Mouse (Mus musculus) layer of hippocampus, adult 11-12 months (tissue): Measurements from ENCODE around the gene P4htm.
"Not testable (repeated sequence)": the region's sequence is repeated elsewhere in the genome, so short reads cannot be mapped to it uniquely, and the experiment has no call there.

Experiments used
- DNase-seq: peaks from one replicate; pipeline ENCODE4 v3.0.0; 2022; ENCODE audit warnings: low spot score

P4htm gene

GRCm38 (mm10) chr9:108596998-108597764, at the start of gene P4htm:
Gene P4htm, minus strand, starts transcription at chr9:108597667.
- peak; percentile 78 for DNase-seq

DNA sequence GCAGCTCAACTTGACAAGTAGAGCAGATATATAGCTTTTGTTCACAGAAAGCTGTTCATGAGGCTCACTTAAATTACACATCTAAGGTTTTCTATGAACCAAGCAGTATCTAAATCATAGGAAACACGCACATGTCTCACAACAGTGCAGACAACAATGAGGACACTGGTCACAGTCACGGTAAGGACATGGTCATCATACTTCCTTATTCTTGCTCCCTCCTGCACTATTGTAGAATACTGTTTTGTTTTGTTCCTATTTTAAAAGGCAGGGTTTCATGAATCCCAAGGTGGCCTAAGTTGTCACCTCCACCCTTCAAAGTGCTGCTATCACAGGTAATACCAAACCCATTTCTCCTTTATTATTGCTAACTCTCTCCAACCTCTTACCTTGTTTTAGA, 42.4 kb upstream of the P4htm start:
- DNase-seq = no peak

GRCm38 (mm10) chr9:108635415-108635814, 37.9 kb upstream of the P4htm start:
- no peak for DNase-seq

GRCm38 (mm10) chr9:108633846-108634245, 36.4 kb upstream of the P4htm start:
- DNase-seq = no peak

GRCm38 (mm10) chr9:108632375-108632774, 34.9 kb upstream of the P4htm start:
- DNase-seq = no peak

DNA sequence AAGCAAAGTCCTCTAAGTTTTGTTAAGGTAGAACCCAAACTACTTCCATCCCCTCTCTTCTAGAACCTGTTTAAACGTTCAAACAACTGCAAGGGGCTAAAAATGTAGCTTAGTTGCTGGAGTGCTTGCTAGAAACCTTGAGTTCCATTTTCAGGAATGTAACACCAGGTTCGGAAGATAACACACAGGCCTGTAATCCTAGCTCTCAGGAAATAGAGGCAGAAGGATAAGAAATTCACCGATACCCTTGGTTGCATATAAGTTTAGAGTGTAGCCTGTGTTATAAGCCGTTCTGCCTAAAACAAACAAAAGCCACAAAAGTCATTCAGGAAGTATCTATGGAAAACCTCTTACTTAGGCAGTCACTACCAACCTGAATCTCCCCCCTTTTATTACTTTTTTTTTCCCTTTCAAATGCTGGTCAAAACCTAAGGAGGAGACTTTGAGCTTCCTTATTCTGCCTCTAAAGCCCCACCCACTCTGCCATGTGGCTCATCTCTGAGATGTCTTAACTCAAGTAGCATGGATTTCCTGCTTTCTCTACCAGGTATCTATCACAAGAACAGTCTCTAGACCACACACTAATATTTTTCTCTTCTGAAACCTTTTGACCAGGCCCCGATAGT, 34.3 kb upstream of the P4htm start:
- no peak for DNase-seq

- DNase-seq = no peak
These were observed 33.2 kb upstream of the P4htm start for GRCm38 (mm10) chr9:108630683-108631082.

GRCm38 (mm10) chr9:108628141-108628540, 30.7 kb upstream of the P4htm start:
- DNase-seq = no peak

GRCm38 (mm10) chr9:108626498-108626897, 29.0 kb upstream of the P4htm start:
- no peak for DNase-seq

- no peak for DNase-seq
These were observed 19.8 kb upstream of the P4htm start for GRCm38 (mm10) chr9:108617301-108617700.

- DNase-seq = no peak
These were observed 14.0 kb upstream of the P4htm start for GRCm38 (mm10) chr9:108611488-108611887.

DNA sequence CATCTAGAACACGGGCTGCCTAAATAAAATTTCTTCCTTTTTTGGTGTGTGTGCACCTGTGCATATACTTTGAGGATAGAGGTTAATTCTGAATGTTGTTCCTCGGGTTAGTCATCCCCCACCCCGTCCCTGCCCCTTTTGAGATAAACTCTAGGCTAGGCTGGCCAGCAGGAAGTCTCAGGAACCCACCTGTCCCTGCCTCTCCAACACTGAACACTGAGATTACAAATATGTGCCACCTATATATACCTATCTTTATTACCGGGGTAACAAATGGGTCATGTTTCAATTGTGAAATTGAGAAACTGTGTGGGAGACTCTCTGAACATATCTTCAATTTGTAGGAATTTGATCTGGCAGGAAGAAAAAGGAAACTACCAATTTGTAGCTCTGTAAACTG, 11.4 kb upstream of the P4htm start:
- DNase-seq = no peak

- not testable (repeated sequence) for DNase-seq
These were observed 10.5 kb upstream of the P4htm start for GRCm38 (mm10) chr9:108607929-108608328.

DNA sequence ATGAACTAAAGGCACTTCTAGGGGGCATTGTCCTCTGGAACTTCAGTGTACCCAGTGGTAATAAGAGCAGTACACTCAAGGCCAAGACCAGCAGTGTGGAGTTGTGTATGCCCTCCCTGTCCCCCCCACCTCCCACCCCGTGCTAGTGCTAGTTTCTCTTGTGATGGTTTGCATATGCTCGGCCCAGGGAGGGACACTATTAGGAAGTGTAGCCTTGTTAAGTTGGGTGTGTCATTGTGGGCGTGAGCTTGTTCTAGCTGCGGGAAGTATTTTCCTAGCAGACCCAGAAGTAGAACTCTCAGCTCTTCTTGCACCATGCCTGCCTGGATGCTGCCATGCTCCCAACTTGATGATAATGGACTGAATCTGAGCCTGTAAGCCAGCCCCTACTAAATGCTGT, 4.5 kb upstream of the P4htm start:
- DNase-seq = no peak

DNA sequence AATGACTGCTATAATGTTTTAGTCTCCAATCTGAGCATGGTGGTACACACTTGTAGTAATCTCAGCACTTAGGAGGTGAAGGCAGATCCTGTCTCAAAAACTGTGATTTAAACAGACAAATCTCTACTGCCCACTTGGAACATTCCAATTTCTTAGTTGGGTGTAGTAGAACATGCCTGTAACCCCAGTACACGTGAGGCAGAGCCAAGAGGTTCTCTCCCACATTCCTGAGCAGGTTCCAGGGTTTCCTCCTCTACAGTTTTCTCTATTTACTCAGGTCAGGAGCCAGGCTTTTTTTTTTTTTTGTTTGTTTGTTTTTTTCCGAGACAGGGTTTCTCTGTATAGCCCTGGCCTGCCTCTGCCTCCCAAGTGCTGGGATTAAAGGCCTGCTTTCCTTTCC, 2.5 kb upstream of the P4htm start:
- no peak for DNase-seq

- no peak for DNase-seq
These were observed 1.6 kb upstream of the P4htm start for GRCm38 (mm10) chr9:108599021-108599566.

DNA sequence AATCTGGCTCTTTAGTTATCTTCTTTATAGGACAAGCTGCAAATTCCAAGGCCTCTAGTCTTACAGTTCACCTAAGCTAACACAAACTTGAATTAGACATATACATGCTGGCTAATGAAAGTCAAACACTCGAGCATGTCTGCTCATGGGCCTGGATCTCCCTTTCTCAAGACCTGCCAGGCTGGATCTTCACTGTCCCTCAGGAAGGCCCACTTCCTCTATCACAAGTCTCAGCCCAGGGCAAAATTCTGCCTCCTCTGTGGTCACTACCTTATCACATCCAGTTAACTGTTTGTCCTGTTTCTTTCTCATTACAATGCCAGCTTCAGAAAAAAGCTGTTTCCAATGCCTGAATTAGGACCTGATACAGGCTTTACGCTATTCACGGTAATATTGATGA, 3.1 kb downstream of the P4htm start:
- DNase-seq = no peak

DNA sequence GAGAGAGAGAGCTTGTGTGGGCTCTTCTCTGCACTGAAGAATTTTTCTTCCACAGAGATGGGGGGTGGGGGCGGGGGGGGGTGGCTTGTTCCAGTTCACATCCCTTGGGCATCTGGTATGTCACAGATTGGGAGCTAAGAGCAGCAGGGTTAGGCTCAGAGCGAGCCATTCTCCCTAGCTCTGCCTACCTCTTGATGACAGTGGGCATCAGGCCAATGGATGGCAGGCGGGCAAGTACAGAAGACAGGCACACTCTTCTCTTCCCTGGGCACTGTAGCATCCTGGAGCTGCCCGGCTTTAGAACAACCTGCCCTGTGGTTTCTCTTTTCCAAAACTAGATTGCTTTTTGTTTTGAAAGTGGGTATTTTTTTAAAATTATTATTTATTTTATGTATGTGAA, 6.0 kb downstream of the P4htm start:
- DNase-seq = peak; percentile 19

DNA sequence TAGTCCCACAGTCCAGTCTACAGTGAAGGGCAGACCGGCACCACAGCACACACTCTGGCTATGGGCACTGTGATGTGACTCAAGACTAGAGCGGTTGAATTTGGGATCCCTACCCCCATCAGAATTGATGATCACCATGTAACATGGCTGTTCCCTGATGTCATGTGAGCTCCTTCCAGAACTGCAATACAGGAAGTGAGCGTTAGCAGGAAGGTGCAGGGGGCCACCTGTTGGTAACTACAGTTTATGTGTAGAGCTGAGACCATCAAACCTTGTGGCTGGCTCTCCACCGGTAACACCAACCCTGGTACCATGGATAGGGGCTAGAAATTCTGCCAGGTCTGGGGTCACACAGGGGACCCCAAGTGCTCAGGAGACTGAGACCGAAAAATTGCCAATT, 8.2 kb downstream of the P4htm start:
- peak; percentile 38 for DNase-seq

GRCm38 (mm10) chr9:108587571-108588180, 9.8 kb downstream of the P4htm start:
- peak; percentile 87 for DNase-seq

DNA sequence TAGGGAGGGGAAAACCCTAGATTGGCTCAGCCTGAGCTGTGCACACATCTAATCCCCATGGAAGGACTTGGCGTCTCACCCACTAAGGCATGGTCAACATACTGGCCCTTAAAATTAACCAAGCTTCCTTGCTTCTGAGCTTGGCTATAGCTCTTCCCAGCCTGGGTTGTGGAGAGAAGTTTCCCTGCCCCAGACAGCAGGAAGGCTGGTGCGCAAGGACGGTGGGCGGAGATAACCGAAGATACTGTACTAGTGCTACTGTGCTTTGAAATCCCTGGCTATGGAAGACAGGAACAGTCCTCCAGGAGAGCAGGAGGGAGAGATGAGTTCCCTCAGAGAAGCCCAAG, 18.1 kb downstream of the P4htm start:
- no peak for DNase-seq

DNA sequence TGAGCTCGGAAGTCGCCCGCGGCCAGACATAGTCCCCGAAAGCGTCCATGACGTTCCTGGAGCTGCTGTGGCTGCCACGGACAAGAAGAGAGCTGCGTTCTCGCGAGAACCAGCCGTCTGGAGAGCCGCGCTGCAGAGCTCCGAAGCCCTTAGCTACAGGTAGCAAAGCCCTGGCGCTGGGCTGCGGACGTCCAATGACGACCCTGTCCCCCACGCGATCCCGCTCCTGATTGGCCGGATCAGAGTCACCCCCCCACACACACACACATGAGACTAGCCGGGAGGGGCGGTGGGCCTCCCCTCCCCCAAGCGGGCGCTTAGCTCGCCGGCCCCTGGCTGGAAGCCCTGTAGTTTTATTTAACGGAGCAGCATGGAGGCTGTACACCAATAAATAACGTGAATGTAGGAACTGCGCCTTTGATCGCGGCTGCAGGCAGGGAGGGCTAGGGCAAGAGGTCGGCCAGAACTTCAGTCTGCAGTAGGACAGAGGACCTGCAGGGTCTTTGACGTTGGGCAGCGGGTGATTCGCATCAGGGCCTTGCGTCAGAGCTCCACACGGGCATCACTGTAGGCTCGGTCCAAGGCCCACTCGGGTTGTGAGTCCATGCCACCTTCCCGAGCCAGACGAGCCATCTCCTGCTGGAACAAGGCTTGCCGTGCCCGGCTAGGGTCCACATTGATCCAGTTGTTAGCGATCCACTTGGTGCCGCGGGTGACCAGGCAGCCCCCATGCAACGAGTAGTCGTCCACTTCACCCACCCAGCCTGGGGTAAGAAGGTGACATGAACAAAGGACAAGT, 18.7 kb downstream of the P4htm start, which contains the start of gene Wdr6:
Wdr6 (minus strand) TSS at position 195 of the 799 bp plus-strand sequence.
- DNase-seq = peak; percentile 92
